In the genomic region with DNA sequence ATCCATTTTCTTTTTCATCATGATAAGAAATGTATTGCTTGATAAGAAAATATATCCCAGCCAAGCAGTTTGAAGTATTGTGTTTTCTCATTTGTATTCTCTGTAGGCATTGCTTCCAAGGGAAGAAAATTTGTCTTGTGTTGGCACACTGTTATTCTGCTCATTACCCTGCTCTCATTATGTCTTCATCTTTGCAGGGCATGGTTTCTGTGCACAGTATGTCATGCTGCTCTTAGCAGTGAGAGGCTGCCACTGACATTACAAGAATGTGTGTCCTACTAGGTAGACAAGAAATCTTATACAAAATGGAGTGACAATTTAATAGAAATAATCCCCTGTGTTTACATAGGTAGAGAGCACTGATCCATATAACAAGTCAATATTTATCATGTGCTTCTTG, we compare ENCODE assay signal across 18 mouse cellular contexts.
"Had no signal": no experiment of that assay in that cellular context is flagged by ENCODE, and none has a peak within 500 bp of the region (broad histone marks: within the 10 kb centered on the region; RNA-seq: fewer than 3 reads in every experiment).

No protein-coding gene starts in this region.

- H3K9ac ChIP-seq: limb, embryonic 13.5 days; liver, embryonic 12.5 days; liver, embryonic 15.5 days; lung, embryonic 15.5 days; midbrain, embryonic 15.5 days had no signal

- H3K9me3 ChIP-seq: limb, embryonic 10.5 days; limb, embryonic 13.5 days; liver, embryonic 12.5 days; liver, embryonic 15.5 days; lung, embryonic 15.5 days; midbrain, embryonic 15.5 days had no signal

- ATAC-seq: liver, embryonic 12.5 days; midbrain, embryonic 15.5 days had no signal

- H3K36me3 ChIP-seq: limb, embryonic 10.5 days; limb, embryonic 13.5 days; liver, embryonic 12.5 days; liver, embryonic 15.5 days; lung, embryonic 15.5 days; midbrain, embryonic 15.5 days had no signal

- H3K27ac ChIP-seq: kidney, postnatal 0 days; layer of hippocampus, adult 2 months; limb, embryonic 10.5 days; limb, embryonic 13.5 days; liver, embryonic 12.5 days; liver, embryonic 15.5 days; lung, embryonic 15.5 days; midbrain, embryonic 15.5 days had no signal

- H3K4me1 ChIP-seq: limb, embryonic 10.5 days; limb, embryonic 13.5 days; liver, embryonic 12.5 days; liver, embryonic 15.5 days; lung, embryonic 15.5 days; megakaryocyte, embryonic 14.5 days; midbrain, embryonic 15.5 days had no signal

- H3K27me3 ChIP-seq: limb, embryonic 13.5 days; liver, embryonic 12.5 days; liver, embryonic 15.5 days; lung, embryonic 15.5 days; megakaryocyte, embryonic 14.5 days; midbrain, embryonic 15.5 days had no signal

- H3K4me2 ChIP-seq: limb, embryonic 13.5 days; liver, embryonic 12.5 days; liver, embryonic 15.5 days; lung, embryonic 15.5 days; midbrain, embryonic 11.5 days; midbrain, embryonic 15.5 days had no signal

- DNase-seq: kidney, postnatal 25 days; layer of hippocampus, adult 9-11 months; liver; lung, adult 18-20 months; lung, postnatal 10 days; lung, postnatal 36 days; thymus, adult 18-20 months; thymus, postnatal 36 days had no signal

- H3K4me3 ChIP-seq: layer of hippocampus, adult 2 months; limb, embryonic 10.5 days; limb, embryonic 13.5 days; liver, embryonic 12.5 days; liver, embryonic 15.5 days; lung, embryonic 15.5 days; megakaryocyte, embryonic 14.5 days; midbrain, embryonic 15.5 days had no signal
